Mouse (Mus musculus): ENCODE results near the gene Ptpro. TPM values are rescaled to one million over a fixed set of nuclear protein-coding genes. Genes with fewer than 3 reads are reported as not detected.
A peak's percentile ranks its signal among the peaks of the same experiment; 100 is the strongest.

Ptpro gene
- 5.9 and 6.6 TPM in 2 replicates for polyA plus RNA-seq (2012; rRNA removed)

- WGBS, result 2% methylated on average over 53 of the region's 53 CpGs
- DNase-seq, result peak; percentile 5 to 17
- H3K27ac ChIP-seq (ENCODE audit: insufficient read depth, low read length), result no peak within 1 kb of the TSS
- peaks cover 2% of the 10 kb centered on the region; the same call in 1 of the 2 replicates for H3K27me3 ChIP-seq (ENCODE audit: control insufficient read depth, insufficient read depth, low read length)
- peak within 1 kb of the TSS; percentile 38 for H3K4me3 ChIP-seq (replicated peaks; ENCODE audit: insufficient read depth, low read depth, low read length)
- TF ChIP-seq POLR2A (IDR thresholded peaks at IDR 0.05; ENCODE audit: borderline replicate concordance, insufficient read depth, low read length), result no peak
- TF ChIP-seq CTCF (IDR thresholded peaks at IDR 0.05; ENCODE audit: borderline replicate concordance, insufficient read depth, low read depth, low read length), result no peak
- H3K4me1 ChIP-seq (ENCODE audit: control insufficient read depth, insufficient read depth, low read length), result no peaks in the 10 kb centered on the region
These were observed at the start of gene Ptpro for GRCm38 (mm10) chr6:137252194-137252886. Gene Ptpro (plus strand): TSS chr6:137252319.

- H3K4me3 ChIP-seq (replicated peaks; ENCODE audit: insufficient read depth, low read depth, low read length), result no peak overlapping the region
- no peaks in the 10 kb centered on the region for H3K27me3 ChIP-seq (ENCODE audit: control insufficient read depth, insufficient read depth, low read length)
- no peak overlapping the region for H3K27ac ChIP-seq (ENCODE audit: insufficient read depth, low read length)
- TF ChIP-seq CTCF (IDR thresholded peaks at IDR 0.05; ENCODE audit: borderline replicate concordance, insufficient read depth, low read depth, low read length) (no peak), POLR2A (IDR thresholded peaks at IDR 0.05; ENCODE audit: borderline replicate concordance, insufficient read depth, low read length) (no peak)
- WGBS, result 83% methylated on average over 4 of the region's 4 CpGs
- no peak for DNase-seq
- no peaks in the 10 kb centered on the region for H3K4me1 ChIP-seq (ENCODE audit: control insufficient read depth, insufficient read depth, low read length)
These were observed 49.5 kb upstream of the Ptpro start for GRCm38 (mm10) chr6:137202661-137203060.

DNA sequence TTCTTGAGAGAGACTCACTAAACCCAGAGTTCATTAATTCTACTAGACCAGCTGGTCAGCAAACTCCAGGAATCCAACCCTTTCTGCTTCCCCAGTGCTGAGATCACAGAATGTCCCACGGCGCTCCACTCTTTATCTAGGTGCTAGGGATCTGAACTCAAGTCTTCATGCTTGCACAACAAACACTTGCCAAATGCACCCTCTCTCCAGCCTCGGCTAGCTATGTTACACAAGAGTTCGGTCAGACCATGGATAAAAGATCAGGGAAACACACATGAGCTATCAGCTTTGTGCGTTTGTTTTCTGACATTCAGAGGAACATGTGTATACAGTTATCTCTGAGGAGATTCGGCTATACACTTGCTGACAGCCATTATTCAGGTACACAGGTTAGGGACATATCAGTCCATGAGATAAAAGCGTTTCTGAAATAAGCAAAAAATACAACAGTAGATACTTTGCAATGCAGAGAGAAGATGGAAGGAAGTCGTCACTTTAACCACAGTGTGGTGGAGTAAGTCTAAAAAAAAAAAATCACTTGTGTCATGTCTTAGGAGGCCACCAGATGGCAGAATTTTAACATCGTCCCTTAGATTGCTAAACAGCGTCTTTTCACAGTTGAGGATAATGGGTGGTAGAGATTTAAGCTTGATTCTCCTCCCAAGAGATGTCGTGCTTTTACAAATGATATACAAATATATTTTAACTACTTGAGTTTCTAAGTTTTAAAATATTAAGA lies 46.3 kb upstream of the Ptpro start:
- TF ChIP-seq POLR2A (IDR thresholded peaks at IDR 0.05; ENCODE audit: borderline replicate concordance, insufficient read depth, low read length), result no peak
- TF ChIP-seq CTCF (IDR thresholded peaks at IDR 0.05; ENCODE audit: borderline replicate concordance, insufficient read depth, low read depth, low read length), result no peak
- Histone ChIP-seq H3K4me1 (ENCODE audit: control insufficient read depth, insufficient read depth, low read length) (peaks cover 10% of the 10 kb centered on the region; the same call in 1 of the 2 replicates), H3K27me3 (ENCODE audit: control insufficient read depth, insufficient read depth, low read length) (no peaks in the 10 kb centered on the region), H3K4me3 (replicated peaks; ENCODE audit: insufficient read depth, low read depth, low read length) (no peak overlapping the region), H3K27ac (ENCODE audit: insufficient read depth, low read length) (no peak overlapping the region)
- 54% methylated on average over 11 of the region's 11 CpGs for WGBS
- DNase-seq, result peak in 1 of 2 experiments; percentile 14

- TF ChIP-seq CTCF (IDR thresholded peaks at IDR 0.05; ENCODE audit: borderline replicate concordance, insufficient read depth, low read depth, low read length), result no peak
- no peak for TF ChIP-seq POLR2A (IDR thresholded peaks at IDR 0.05; ENCODE audit: borderline replicate concordance, insufficient read depth, low read length)
- H3K4me3 ChIP-seq (replicated peaks; ENCODE audit: insufficient read depth, low read depth, low read length), result no peak overlapping the region
- H3K27ac ChIP-seq (ENCODE audit: insufficient read depth, low read length), result no peak overlapping the region
- H3K27me3 ChIP-seq (ENCODE audit: control insufficient read depth, insufficient read depth, low read length), result no peaks in the 10 kb centered on the region
- no peak for DNase-seq
- peaks cover 10% of the 10 kb centered on the region; the same call in 1 of the 2 replicates for H3K4me1 ChIP-seq (ENCODE audit: control insufficient read depth, insufficient read depth, low read length)
- WGBS, result 96% methylated on average over 6 of the region's 6 CpGs
These were observed 45.0 kb upstream of the Ptpro start for GRCm38 (mm10) chr6:137207126-137207525.

DNA sequence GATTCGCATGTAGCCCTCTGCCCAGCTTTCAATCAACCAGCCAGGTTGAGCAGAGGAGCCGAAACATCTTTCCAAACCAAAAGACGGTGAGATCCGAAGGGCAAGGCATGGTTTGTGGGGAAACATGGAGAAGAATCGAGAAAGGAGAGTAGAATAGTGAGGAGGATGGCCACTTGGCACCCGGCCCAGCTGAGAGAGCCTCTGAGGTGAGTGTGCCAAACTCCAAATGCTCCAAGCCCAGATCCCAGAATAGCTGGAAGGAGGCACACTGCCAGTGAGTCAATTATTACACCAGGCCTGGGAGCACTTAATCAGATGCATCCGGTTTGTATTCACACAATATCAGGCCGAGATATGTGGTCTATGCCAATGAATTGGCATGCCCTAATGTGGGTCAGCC lies 42.1 kb upstream of the Ptpro start:
- Histone ChIP-seq H3K4me3 (replicated peaks; ENCODE audit: insufficient read depth, low read depth, low read length) (no peak overlapping the region), H3K27ac (ENCODE audit: insufficient read depth, low read length) (no peak overlapping the region), H3K27me3 (ENCODE audit: control insufficient read depth, insufficient read depth, low read length) (no peaks in the 10 kb centered on the region), H3K4me1 (ENCODE audit: control insufficient read depth, insufficient read depth, low read length) (peaks cover 10% of the 10 kb centered on the region; the same call in 1 of the 2 replicates)
- TF ChIP-seq CTCF (IDR thresholded peaks at IDR 0.05; ENCODE audit: borderline replicate concordance, insufficient read depth, low read depth, low read length), result no peak
- TF ChIP-seq POLR2A (IDR thresholded peaks at IDR 0.05; ENCODE audit: borderline replicate concordance, insufficient read depth, low read length), result no peak
- WGBS, result 7% methylated on average over 8 of the region's 8 CpGs
- DNase-seq, result peak; percentile 68 to 83

DNA sequence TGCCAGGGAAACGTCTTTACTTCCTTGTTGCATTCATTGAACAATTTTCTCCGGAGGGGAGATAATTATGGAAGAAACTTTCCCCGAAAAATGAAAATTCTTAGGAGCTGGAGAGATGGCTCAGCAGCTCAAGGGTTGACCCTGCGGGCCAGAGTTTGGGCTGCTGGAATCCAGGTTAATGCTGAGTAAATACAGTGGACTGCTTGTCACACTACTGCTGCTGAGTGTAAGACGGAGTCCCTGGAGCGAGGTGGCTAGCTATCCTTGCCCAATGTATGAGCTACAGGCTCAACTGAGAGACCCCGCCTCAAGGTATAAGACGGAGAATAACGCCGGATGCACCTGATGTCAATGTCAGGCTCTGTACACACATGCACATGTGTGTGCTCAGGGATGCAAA lies 41.1 kb upstream of the Ptpro start:
- no peak for DNase-seq
- Histone ChIP-seq H3K4me3 (replicated peaks; ENCODE audit: insufficient read depth, low read depth, low read length) (no peak overlapping the region), H3K4me1 (ENCODE audit: control insufficient read depth, insufficient read depth, low read length) (peaks cover 10% of the 10 kb centered on the region; the same call in 1 of the 2 replicates), H3K27me3 (ENCODE audit: control insufficient read depth, insufficient read depth, low read length) (no peaks in the 10 kb centered on the region), H3K27ac (ENCODE audit: insufficient read depth, low read length) (no peak overlapping the region)
- WGBS, result 96% methylated on average over 10 of the region's 10 CpGs
- TF ChIP-seq POLR2A (IDR thresholded peaks at IDR 0.05; ENCODE audit: borderline replicate concordance, insufficient read depth, low read length) (no peak), CTCF (IDR thresholded peaks at IDR 0.05; ENCODE audit: borderline replicate concordance, insufficient read depth, low read depth, low read length) (no peak)

DNA sequence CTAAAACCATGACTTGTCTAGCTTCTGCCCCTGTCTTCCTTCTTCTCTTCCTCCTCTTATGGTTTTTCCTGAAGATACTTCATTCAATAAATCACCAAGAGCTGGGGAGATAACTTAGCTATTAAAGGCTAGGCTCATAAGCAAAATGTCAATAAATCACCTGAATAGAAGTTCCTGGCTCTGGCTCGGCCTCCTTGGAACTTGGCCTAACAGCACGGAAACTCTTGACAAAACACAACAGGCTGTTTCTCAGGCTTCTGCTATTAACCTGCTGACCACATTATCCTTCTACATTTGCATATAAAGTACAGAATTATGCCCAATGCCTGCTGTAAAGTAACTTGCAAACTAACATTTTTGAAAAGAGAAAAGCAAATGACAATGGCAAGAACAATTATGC lies 40.7 kb upstream of the Ptpro start:
- TF ChIP-seq CTCF (IDR thresholded peaks at IDR 0.05; ENCODE audit: borderline replicate concordance, insufficient read depth, low read depth, low read length) (no peak), POLR2A (IDR thresholded peaks at IDR 0.05; ENCODE audit: borderline replicate concordance, insufficient read depth, low read length) (no peak)
- DNase-seq, result no peak
- Histone ChIP-seq H3K4me1 (ENCODE audit: control insufficient read depth, insufficient read depth, low read length) (peaks cover 10% of the 10 kb centered on the region; the same call in 1 of the 2 replicates), H3K4me3 (replicated peaks; ENCODE audit: insufficient read depth, low read depth, low read length) (no peak overlapping the region), H3K27me3 (ENCODE audit: control insufficient read depth, insufficient read depth, low read length) (no peaks in the 10 kb centered on the region), H3K27ac (ENCODE audit: insufficient read depth, low read length) (no peak overlapping the region)
- 81% methylated on average over 2 of the region's 2 CpGs for WGBS

Measured in cerebellum, adult 2 months (tissue).